Mouse (Mus musculus) retina, adult 2 months (tissue): ENCODE results near the gene Fam19a3.

ENCODE experiments used
- DNase-seq: peaks from one replicate; pipeline ENCODE4 v3.0.0-alpha.2; 2012; ENCODE audit warnings: low read depth, low spot score

Gene Fam19a3

GRCm38 (mm10) chr3:104792360-104793270 lies 11.0 kb upstream of the Fam19a3 start:
- DNase-seq = no peak

DNA sequence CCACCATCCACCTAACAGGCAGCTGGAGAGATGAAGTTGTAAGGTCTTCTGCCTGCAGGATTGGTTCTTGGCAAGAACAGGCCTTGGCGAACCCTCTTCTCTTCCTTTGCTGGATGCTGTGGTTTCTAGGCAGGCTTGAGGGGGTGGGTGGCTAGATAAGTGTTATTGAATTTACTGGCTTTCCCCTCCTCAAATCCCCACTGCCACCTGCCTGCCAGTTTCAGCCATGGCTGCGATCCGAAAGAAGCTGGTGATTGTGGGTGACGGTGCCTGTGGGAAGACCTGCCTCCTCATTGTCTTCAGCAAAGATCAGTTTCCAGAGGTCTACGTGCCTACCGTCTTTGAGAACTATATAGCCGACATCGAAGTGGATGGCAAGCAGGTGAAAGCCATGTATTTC lies 10.0 kb upstream of the Fam19a3 start:
- no peak for DNase-seq

DNA sequence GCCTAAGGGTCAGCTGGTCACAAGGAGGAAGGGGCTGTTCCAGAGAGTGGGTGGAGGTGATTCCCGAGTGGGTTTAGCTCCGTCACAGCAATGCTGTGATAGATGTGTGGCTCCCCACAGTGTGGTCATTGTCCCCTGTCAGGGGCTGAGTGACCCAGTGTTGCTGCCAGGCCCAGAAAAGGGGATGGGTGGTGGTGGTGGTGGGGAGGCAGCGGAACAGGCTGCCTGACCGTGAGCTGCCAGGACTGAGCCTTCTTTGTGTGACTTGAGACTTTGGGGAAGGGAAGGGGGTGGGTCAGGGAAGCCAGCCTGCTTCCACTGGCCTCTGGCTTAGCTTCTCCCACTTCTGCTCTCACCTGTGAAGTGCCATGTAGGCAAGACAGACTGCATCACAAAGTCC lies 9.4 kb upstream of the Fam19a3 start:
- DNase-seq = no peak

- no peak for DNase-seq
Measured at GRCm38 (mm10) chr3:104790401-104790937, 8.8 kb upstream of the Fam19a3 start.

GRCm38 (mm10) chr3:104789822-104790221 lies 8.2 kb upstream of the Fam19a3 start:
- no peak for DNase-seq

GRCm38 (mm10) chr3:104789312-104789605 lies 7.6 kb upstream of the Fam19a3 start:
- DNase-seq = no peak

- DNase-seq = no peak
Measured at GRCm38 (mm10) chr3:104788561-104789311, 7.1 kb upstream of the Fam19a3 start.

DNA sequence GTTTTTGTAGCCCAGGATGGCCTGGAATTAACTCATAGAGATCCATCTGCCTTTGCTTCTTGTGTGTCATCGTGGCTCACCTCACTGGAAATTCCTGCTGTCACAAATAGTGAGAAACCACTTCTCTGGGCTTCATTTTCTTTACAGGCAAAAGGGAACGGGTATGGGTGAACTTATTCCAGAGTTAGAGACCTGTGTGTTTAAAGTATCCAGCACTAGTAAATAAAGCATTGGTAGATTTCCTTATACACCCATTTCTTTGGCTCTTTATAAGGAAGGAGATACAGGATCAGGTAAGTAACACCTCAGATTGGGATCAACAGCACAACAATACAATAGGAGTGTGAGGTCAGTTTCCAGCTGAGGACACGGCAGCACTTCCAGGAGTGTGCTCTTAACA lies 6.4 kb upstream of the Fam19a3 start, which contains the start of gene Rhoc:
TSS of gene Rhoc (plus strand) at position 301 of the 400 bp plus-strand sequence.
- DNase-seq = no peak

DNA sequence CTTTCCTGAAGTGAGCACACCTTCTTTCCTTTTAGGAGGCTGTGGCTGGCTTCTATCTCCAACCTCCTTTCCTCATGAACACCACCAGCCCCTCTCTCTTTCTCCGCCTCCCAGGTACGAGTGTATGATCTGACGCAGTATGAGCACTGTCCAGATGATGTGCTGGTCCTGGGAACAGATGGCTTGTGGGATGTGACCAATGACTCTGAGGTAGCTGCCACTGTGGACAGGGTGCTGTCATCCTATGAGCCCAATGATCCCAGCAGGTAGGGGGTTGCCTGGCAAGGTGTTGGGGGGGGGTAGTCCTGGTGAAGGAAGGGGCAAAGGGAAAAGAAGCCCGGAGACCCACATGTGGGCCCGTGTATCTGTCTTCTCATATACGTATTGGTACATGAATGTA lies 3.6 kb upstream of the Fam19a3 start:
- no peak for DNase-seq

DNA sequence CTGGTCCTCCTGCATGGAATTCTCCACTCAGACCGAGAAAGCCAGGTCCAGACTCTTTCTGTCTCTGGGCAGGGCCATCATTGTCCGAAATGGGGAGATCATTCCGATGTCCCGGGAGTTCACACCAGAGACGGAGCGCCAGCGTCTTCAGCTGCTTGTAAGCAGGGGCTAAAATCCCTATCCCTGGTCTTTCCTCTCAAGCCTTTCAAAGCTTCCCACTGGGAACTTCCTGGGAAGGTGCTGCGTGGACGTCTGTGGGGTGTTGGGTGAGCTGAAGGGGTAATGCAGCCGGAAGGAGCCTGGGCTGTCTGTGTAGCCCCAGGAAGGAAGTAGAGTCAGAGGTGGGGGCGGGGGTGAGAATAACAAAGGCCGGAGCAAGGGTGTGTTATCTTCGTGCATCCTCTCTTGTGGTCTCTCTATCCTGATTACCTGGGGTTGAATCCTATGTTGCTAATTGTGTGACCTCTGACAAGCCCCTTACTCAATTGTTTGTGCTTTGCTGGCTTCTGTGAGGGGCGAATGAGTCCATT lies 2.4 kb upstream of the Fam19a3 start:
- no peak for DNase-seq

DNA sequence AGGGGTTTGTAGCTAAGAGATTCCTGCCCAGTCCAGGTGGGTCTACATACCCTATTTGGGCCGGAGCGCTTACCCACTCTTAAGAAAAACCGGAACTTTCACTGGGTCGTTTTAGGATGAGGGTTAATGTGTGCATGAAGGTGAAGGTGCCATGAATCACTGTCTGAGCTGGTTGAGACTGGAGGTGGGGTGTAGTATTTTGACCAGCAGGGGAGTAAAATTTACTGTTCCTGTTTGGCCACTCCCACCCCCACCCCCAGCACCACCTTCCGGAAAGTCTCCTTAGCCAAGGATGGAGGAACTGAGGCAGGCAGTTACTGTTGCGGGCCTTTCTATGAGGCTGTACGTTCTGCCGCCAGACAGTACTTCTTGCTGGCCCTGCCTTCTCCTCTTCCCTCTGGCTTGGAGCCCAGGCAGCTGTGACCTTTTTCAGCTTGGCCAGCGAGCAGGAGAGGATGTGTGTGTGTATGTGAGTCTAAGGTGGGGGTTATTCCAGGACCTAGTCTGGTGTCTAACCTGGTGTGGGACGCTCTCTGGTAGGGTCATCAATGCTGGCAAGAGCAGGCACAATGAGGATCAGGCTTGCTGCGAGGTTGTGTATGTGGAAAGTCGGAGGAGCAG lies 531 bp upstream of the Fam19a3 start:
- no peak for DNase-seq

DNA sequence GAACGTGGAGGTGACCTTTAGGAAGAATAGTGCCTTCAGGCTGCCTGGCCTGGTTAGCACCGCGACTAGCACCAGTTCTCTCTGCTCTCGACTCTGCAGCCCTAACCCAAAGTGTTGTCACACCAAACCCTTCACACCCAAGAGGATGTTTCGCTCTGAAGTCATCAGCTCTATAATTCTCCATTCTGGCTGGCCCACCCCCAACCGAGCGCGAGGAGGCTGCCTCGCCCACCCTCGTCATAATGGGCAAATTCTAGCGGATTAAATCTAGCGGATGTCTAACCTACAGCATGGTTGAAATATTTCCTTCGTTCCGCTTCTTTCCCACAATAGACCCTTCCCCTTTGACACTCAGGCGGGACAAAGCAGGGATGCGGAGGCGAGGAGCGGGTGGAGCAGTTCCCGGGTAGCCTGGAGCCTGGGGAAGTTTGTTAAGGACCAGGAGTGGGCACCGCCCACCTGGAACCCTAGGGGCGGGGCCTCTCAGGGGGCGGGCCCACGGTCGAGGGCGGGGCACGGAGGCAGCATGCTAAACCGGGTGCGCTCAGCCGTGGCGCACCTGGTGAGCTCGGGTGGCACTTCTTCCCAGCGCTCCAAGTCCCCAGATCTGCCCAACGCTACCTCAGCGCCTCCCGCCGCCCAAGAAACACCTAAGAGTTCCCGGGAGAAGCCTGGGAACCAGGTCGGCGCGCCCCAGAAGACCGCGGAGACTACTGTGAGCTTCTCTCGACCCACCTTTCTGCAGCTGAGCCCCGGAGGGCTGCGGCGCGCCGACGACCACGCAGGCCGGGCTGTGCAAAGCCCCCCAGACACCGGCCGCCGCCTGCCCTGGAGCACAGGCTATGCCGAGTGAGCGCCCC lies 849 bp downstream of the Fam19a3 start, which contains the start of gene Ppm1j:
TSS of gene Ppm1j (plus strand) at position 496 of the 860 bp plus-strand sequence.
- no peak for DNase-seq

DNA sequence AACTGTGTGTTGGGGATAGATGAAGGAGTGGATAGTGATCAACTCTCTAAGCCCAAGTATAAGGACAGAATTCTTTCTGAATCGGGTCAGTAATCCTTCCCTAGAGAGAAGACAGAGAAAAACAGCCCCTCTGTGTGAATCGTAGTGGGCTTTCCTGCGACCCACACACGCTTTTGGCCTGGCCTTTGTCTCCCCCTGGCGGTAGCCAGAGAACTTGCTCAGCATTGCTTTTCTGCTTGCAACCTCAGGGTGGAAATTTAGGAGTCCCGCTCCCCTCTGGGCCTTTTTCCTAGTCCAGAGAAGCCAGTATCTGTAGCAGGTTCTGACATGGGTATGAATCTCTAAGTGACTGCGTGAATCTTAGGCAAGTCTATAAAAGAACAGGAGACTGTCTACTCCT lies 1.7 kb downstream of the Fam19a3 start:
- DNase-seq = no peak

GRCm38 (mm10) chr3:104777342-104777741 lies 4.3 kb downstream of the Fam19a3 start:
- no peak for DNase-seq

GRCm38 (mm10) chr3:104773301-104773700 lies 8.3 kb downstream of the Fam19a3 start:
- peak; percentile 68 for DNase-seq

DNA sequence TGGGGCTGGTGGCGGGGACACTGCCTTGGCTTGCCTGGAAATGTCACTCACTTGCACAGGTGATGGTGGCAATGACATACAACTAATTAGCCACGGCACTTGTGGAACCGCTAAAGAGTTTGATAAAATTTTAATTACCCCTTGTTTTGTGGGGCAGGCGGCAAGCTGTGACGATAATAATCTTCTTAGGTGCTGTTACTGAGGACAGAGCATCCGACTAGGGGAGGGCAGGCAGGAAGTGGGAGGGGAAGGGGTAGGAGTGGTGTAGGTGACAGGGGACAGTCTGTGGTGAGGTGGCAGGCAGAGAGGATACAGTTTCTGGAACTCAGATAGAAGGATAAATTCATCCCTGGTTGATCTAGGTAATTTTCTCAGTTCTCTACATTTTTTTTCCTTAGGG lies 10.2 kb downstream of the Fam19a3 start:
- no peak for DNase-seq

GRCm38 (mm10) chr3:104770918-104771317 lies 10.7 kb downstream of the Fam19a3 start:
- DNase-seq = no peak

DNA sequence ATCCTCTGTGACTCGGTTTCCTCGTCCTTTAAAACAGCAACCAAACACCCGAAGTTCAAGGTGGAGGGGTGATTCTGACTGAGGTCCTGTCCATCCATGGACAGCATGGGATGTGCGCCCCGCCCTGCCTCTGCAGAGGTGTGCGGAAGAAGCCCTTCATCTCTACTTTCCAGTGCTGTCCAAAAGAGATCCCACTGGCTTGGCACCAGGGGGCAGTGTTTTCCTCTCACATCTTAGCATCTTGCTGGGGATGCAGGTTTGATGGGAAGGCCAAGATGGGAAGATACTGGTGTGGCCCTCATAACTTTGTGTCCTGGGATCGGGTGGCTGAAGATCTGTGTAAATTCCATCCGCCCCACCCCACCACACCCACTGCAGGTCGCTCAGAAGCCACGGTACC lies 11.6 kb downstream of the Fam19a3 start:
- DNase-seq = no peak

GRCm38 (mm10) chr3:104769135-104769534 lies 12.5 kb downstream of the Fam19a3 start:
- DNase-seq = no peak

DNA sequence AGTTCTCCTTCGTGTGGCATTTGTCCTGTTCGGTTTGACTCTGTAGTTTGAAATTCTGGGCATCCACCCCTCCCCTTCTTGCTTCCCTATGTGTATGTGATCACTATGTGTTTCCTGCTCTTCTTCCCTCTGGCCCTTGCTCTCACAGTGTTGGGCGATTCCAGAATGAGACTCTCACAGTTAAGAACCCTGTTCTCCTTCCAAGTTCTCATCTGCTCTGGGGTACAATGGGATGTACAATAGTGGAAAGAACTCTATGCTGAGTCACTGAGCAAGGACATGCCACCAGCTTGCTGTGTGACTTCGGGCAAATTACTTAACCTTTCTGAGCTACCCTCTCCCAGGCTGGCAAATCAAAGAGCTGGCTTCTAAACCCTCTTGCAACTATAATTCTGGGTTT lies 13.9 kb downstream of the Fam19a3 start:
- DNase-seq = no peak

GRCm38 (mm10) chr3:104767141-104767540 lies 14.5 kb downstream of the Fam19a3 start:
- no peak for DNase-seq
